Mouse (Mus musculus) liver, embryonic 15.5 days (tissue): ENCODE data around the gene Ilkap. TPM values are rescaled to one million over a fixed set of nuclear protein-coding genes. Genes with fewer than 3 reads are reported as not detected.

Source experiments
- polyA plus RNA-seq: library from polyadenylated mRNA; unstranded; fragments of >200 nt; fragmentation: Nextera tagmentation; extraction: Ambion mirVana; gene quantifications from 2 replicates; pipeline ENCODE4 v1.2.1, GENCODE M21; 2015

Ilkap gene
- polyA plus RNA-seq, 1 experiment from 2014 or later = 67.7 TPM

Other genes with a start within 250 kb of the Ilkap start
- gene Ramp1, start 219.0 kb downstream of the Ilkap start, polyA plus RNA-seq = 5.6 and 6.0 TPM in 2 replicates
- 66.9 and 68.6 TPM in 2 replicates for gene Ube2f, start 148.5 kb downstream of the Ilkap start, polyA plus RNA-seq
- 27.5 and 31.2 TPM in 2 replicates for gene Scly, start 100.5 kb downstream of the Ilkap start, polyA plus RNA-seq
- gene Espnl, start 76.7 kb downstream of the Ilkap start, polyA plus RNA-seq = 0.01 and 0.02 TPM in 2 replicates
- 0.13 and 0.22 TPM in 2 replicates for gene Klhl30, start 47.8 kb downstream of the Ilkap start, polyA plus RNA-seq
- 3.2 and 4.2 TPM in 2 replicates for gene Erfe, start 32.4 kb downstream of the Ilkap start, polyA plus RNA-seq
- gene Hes6, start 15.2 kb upstream of the Ilkap start, polyA plus RNA-seq = 21.1 and 24.1 TPM in 2 replicates
- 2.3 and 3.3 TPM in 2 replicates for gene Per2, start 60.5 kb upstream of the Ilkap start, polyA plus RNA-seq
- 1.8 and 2.1 TPM in 2 replicates for gene Traf3ip1, start 95.8 kb upstream of the Ilkap start, polyA plus RNA-seq
- gene Asb1, start 141.7 kb upstream of the Ilkap start, polyA plus RNA-seq = 10.2 and 13.4 TPM in 2 replicates